Mouse (Mus musculus) macrophage (primary cell): Measurements from ENCODE around the gene Kcna7. TPM values are rescaled to one million over a fixed set of nuclear protein-coding genes. Genes with fewer than 3 reads are reported as not detected.
"Not testable (repeated sequence)": the region's sequence is repeated elsewhere in the genome, so short reads cannot be mapped to it uniquely, and the experiment has no call there.

ENCODE experiments used
- H3K27ac ChIP-seq: fragments of 350-480 bp; formaldehyde crosslinking; 2 replicates; pipeline ENCODE4 v1.9.0; 2021
- H3K36me3 ChIP-seq: fragments of 350-480 bp; formaldehyde crosslinking; 2 replicates; pipeline ENCODE4 v1.9.0; 2021; ENCODE audit errors: inconsistent target
- H3K4me3 ChIP-seq: fragments of 350-480 bp; formaldehyde crosslinking; 2 replicates; pipeline ENCODE4 v1.9.0; 2021; ENCODE audit errors: inconsistent target
- H3K79me2 ChIP-seq: fragments of 350-480 bp; formaldehyde crosslinking; 2 replicates; pipeline ENCODE4 v1.9.0; 2021; ENCODE audit errors: inconsistent target
- WGBS: methylation state at CpG from one replicate; pipeline ENCODE4 v1.1.7; 2026; ENCODE audit warnings: inconsistent platforms; ENCODE audit not compliant: missing documents; 5-methylcytosine and 5-hydroxymethylcytosine counted together
- polyA plus RNA-seq: library from polyadenylated mRNA; stranded (reverse); fragments of 250-400 nt; gene quantifications from 3 replicates; pipeline ENCODE4 v1.2.4, GENCODE M21; 2018; ENCODE audit warnings: inconsistent platforms

Gene Kcna7
- polyA plus RNA-seq, 1 experiment from 2014 or later, result not detected

DNA sequence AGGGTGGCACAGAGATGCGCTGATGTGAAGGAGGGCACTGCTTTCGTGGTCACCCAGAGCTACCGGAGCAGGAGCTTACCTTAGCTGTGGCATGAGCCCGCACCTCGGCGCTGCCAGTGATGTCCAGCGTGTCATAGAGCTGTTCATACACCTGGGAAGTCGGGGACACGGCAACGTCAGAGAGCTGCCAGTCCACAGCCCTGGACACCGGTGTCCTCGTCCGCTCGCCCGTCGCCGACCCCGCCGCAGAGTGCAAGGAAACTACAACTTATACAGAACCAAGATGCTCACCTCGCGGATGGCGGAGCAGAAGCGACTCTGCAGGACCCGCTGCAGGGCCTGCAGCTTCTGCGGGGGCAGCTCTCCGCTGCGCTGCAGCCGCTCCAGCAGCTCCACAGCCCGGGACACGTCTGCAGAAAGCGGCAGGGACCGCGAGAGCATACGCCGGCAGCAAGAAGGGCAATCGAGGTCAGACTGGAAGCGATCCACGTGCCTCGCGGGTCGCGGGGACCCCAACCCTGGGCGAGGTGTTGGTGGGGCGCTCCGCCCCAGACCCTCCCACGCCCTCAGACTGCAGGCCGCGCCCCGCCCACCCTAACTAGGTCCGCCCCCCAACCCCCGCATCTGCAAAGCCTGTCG lies 35.5 kb upstream of the Kcna7 start:
- whole genome bisulfite sequencing, result 10% methylated on average over 52 of the region's 52 CpGs
- Histone ChIP-seq H3K79me2 (no peaks in the 10 kb centered on the region), H3K27ac (no peak overlapping the region), H3K36me3 (no peaks in the 10 kb centered on the region), H3K4me3 (no peak overlapping the region)

DNA sequence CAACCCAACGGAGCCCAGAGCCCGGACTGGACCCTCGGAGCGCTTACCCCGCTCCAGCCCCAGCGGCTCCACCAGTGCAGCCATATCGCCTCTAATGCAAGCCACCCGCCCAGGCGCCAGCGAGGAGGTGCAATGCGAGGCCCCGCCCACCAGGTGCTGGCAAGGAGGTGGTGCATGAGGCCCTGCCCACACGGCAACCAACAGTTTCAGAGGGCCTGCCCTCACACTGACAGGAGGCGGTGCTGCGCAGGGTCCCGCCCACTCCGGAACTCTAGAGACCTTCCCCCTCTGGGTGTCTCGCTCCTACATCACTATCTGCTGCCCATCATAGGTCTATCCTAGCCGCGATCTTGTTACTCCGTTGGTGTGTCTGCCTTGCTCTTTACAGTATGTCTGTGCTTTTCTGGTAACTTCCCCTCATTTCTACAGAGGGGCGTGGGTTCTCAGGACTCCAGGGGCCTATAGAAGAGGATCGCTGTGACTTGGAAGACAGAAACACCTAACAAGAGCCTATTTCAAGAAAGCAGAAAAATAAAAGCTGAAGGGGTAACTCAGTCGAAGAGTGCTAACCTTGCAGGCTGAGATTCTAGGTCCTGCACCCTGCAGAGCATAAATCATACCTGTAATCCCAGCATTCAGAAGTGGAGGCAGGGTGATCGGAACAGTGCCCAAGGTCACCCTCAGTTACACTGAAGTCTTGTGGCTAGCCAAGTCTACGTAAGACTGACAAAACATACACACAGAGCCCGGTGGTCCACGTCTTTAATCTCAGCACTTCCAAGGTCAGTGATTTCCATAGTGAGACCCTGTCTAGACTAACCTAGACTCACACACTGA lies 34.8 kb upstream of the Kcna7 start, which contains the start of gene Lin7b:
TSS of gene Lin7b (minus strand) at position 109 of the 837 bp plus-strand sequence.
- 15% methylated on average over 27 of the region's 28 CpGs for WGBS
- Histone ChIP-seq H3K36me3 (no peaks in the 10 kb centered on the region), H3K27ac (no peak within 1 kb of the TSS), H3K79me2 (no peaks in the 10 kb centered on the region), H3K4me3 (no peak within 1 kb of the TSS)

DNA sequence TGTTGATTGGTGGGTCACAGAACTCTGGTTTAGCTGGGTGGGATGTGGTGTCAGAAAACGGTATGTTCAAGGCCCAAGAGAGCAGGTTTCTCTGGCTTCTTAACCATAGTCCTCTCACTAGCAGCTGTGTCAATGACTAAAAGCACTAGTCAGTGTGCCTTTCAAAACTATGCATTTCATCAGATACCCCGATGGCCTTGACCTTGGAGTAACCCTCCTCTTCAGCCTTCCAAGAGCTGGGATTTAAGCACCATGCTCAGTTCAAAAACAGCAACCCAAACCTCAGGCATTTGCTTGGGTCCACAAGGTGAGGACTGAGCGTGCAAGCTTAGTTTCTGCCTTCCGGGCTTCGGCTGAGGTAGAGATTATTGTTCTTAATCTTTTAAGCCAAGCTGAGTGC lies 33.1 kb upstream of the Kcna7 start:
- H3K36me3 ChIP-seq, result peaks cover 14% of the 10 kb centered on the region
- no peak overlapping the region for H3K4me3 ChIP-seq
- no peak overlapping the region for H3K27ac ChIP-seq
- no peaks in the 10 kb centered on the region for H3K79me2 ChIP-seq
- WGBS, result 85% methylated on average over 5 of the region's 5 CpGs

DNA sequence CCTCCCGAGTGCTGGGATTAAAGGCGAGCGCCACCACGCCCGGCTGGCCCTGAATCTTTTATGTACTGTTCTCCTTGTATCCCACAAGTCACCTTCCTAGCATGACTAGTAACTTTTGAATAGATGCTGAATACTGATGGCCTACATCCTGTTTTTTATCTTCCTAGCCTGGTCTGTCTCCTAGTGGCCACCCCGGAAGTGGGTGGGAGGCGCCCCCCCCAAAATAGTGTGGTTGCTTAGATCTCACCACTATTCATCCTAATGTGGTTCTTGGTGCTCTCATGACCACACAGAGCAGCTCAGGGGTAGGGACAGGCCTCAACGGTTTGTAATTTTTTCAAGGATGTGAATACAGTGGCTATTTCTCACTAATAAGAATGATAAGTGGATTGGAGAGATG lies 30.8 kb upstream of the Kcna7 start:
- peaks cover 35% of the 10 kb centered on the region for H3K36me3 ChIP-seq
- H3K27ac ChIP-seq, result no peak overlapping the region
- 86% methylated on average over 8 of the region's 8 CpGs for WGBS
- H3K4me3 ChIP-seq, result no peak overlapping the region
- H3K79me2 ChIP-seq, result no peaks in the 10 kb centered on the region; the same call in 1 of the 2 replicates

DNA sequence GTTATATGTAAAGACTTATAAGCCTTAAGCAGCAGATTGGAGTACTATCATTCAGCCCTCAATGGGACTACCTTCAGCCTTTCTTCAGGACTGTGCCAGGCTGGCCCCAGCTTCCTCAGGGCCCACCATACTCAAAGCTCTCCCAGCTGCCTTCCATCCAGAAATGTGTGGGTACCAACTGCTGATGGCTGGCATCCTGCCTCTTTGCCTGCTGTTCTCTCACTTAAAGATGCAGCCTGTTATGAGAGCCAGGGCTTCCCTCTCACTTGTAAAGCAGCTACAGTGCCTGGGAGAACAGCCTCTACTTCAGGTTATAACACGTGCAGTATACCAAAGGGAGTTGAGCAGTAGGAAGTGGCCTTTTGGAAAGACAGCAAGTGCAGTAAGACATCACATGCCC lies 29.4 kb upstream of the Kcna7 start:
- no peak overlapping the region for H3K27ac ChIP-seq
- H3K79me2 ChIP-seq, result peaks cover 8% of the 10 kb centered on the region; the same call in 1 of the 2 replicates
- H3K4me3 ChIP-seq, result no peak overlapping the region
- WGBS, result 82% methylated on average over 1 of the region's 1 CpGs
- peaks cover 48% of the 10 kb centered on the region for H3K36me3 ChIP-seq

DNA sequence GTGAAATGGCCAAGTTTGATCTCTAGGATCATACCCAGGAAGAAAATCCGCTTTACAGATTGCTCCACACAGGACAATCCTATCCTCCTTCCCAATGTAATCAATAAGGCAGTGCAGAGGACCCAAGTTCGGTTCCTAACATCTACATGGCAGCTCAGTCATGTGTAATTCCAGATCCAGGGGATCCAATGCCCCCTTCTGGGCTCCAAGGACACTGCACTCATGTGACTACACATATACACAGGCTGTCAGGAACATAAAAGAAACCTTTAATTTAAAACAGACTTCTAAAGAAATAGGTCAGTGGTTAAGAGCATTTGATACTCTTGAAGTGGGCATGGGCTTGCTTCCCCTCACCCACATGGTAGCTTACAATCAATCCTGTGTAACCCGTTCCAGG lies 19.4 kb upstream of the Kcna7 start:
- Histone ChIP-seq H3K79me2 (peaks cover 86% of the 10 kb centered on the region), H3K27ac (no peak overlapping the region), H3K36me3 (peaks cover 78% of the 10 kb centered on the region), H3K4me3 (no peak overlapping the region)
- 100% methylated on average over 3 of the region's 3 CpGs for WGBS

DNA sequence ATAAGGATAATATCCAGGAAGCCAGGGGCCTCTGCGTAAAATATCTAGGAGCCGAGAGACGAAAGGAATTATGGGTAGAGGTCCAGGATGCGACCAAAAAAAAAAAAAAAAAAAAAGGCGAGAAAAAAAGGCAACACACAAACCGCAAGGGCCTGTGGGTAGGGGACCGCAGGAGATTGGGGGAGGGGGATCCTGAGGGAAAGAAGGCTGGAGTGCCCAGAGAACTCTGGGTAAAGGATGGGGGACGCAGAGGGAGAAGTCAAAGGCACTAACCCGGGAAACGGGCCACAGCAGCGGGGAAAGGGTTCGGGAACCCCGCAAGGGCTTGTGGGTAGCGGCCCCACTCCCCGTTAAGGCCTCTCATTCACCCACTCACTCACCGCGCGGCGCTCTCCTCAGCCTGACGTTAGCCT lies 10.3 kb upstream of the Kcna7 start:
- Histone ChIP-seq H3K79me2 (peaks cover 52% of the 10 kb centered on the region), H3K36me3 (peaks cover 18% of the 10 kb centered on the region; the same call in 1 of the 2 replicates), H3K27ac (peak overlapping the region; percentile 86), H3K4me3 (peak overlapping the region; percentile 92)
- under 1% methylated on average over 18 of the region's 20 CpGs for WGBS

DNA sequence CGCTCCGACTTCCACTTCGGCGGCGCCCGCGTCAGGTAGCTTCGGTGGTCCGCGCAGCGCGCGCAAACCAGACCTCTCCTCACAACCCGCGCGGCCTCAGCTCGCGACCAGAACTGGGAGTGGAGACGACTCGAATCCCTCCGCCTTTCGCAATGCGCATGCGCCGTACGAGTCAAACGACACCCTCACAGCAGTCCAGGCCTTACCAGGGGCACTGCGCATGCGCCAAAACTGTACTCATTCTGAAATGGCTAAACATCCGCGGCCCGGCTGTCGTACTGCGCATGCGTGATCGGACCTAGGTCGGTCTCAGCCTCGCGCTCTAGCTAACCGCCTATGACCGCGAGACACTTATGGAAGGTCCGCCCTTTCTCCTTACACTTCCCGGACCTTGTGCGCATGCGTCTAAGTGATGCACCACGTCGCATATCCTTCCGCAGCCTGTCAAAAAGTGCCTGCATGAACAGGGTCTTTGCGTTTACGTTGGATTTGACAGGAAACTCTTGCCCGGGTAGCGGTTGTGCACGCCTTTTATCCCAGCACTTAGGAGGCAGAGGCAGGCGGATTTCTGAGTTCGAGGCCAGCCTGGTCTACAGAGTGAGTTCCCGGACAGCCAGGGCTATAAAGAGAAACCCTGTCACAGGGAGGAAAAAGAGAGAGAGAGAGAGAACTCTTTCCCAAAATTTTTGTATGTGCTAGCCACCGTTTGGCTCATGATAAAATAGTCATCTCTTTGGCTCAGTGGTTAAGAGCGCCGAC lies 9.7 kb upstream of the Kcna7 start, which contains the start of gene Snrnp70:
TSS of gene Snrnp70 (minus strand) at position 165 of the 759 bp plus-strand sequence.
- H3K4me3 ChIP-seq, result peak within 1 kb of the TSS; percentile 92
- peaks cover 46% of the 10 kb centered on the region for H3K79me2 ChIP-seq
- WGBS, result under 1% methylated on average over 60 of the region's 60 CpGs
- H3K36me3 ChIP-seq, result peaks cover 13% of the 10 kb centered on the region; the same call in 1 of the 2 replicates
- H3K27ac ChIP-seq, result peak within 1 kb of the TSS; percentile 86

DNA sequence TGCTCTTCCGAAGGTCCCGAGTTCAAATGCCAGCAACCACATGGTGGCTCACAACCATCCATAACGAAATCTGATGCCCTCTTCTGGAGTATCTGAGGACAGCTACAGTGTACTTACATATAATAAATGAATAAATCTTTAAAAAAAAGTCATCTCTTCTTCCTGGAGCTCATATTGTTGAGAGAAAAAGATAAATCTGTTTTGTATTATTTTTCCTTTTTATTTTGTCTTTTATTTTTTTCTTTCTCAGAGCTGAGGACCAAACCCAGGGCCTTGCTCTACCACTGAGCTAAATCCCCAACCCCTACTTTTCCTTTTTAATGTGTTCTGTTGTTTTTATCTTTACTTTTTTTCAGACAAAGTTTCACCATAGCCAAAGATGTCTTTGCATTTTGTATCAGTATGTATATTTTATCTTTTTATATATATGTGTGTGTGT lies 9.1 kb upstream of the Kcna7 start:
- H3K27ac ChIP-seq, result peak overlapping the region; percentile 76
- 4% methylated on average over 2 of the region's 3 CpGs for WGBS
- not testable (repeated sequence) for H3K36me3 ChIP-seq

DNA sequence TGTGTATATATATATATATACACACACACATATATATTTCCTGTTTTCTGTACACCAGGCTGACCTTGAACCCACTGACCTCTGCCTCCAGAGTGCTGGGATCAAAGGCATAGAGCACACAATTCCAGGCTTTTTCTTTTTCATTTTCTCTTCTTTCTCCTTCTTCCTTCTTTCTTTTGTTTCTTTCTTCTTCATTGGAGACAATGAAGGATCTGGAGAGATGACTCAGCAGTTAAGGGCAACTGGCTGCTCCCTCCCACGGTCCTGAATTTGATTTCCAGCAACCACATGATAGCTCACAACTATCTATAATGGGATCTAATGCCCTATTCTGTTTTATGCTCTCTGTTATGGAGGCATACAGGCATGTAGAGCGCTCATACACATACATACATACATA lies 8.7 kb upstream of the Kcna7 start:
- Histone ChIP-seq H3K36me3 (peaks cover 8% of the 10 kb centered on the region; the same call in 1 of the 2 replicates), H3K4me3 (no peak overlapping the region), H3K27ac (no peak overlapping the region), H3K79me2 (peaks cover 35% of the 10 kb centered on the region)
- 50% methylated on average over 2 of the region's 2 CpGs for WGBS

More for the DNA sequence above, 9.1 kb upstream of the Kcna7 start:
- Histone ChIP-seq H3K79me2 (peaks cover 40% of the 10 kb centered on the region), H3K4me3 (peak overlapping the region; percentile 92)

DNA sequence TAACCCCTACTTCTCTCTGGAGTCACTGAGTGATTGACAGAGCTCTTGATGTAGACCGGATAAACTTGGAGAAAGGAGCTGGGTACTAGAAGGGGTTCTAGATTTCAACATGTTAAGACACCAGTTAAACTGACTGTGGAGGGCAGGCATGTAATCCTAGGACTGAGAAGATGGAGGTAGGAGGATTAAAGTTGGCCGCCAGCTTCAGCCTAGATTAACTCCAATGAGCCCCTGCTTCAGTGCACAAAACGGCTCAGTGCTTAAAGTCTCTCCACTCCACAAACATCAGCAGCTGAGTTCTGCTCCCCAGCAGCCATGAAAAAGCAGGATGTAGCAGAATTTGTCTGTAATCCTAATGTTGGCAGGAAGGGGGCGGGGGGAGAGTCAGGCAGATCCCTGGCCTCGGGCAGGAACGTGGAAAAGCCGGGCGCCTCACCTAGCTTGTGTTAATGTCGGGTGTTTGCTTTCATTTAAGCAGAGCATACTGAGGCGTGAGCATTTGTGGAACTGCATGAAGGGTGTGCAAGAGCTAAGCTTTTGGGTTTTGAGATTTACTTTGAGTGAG lies 3.9 kb upstream of the Kcna7 start:
- H3K36me3 ChIP-seq, result no peaks in the 10 kb centered on the region
- no peaks in the 10 kb centered on the region for H3K79me2 ChIP-seq
- H3K27ac ChIP-seq, result no peak overlapping the region
- H3K4me3 ChIP-seq, result no peak overlapping the region
- WGBS, result 88% methylated on average over 10 of the region's 10 CpGs

DNA sequence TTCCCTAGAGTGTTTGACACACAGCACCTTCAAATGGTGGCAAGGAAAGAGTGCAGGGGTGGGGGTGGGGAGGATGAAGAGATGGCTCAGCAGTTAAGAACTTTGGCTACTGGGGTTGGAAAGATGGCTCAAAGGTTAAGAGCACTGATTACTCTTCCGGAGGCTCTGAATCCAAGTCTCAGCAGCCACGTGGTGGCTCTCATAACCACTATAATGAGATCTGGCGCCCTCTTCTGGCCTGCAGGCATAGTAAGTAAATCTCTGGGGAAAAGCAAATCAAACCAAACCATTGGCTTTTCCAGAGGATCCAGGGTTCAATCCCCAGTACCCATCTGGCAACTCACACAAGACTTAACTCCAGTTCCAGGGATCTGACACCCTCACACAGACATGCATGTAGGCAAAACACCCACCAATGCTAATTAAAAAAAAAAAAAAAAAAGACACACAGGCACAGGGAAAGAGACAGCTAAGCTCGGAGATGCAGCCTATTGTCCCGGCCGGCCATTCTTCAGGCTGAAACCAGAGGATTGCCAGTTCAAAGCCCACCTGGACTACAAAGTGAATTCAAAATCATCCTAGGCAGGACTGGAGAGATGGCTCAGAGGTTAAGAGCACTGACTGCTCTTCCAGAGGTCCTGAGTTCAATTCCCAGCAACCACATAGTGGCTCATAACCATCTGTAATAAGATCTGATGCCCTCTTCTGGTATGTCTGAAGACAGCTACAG lies 1.8 kb upstream of the Kcna7 start:
- Histone ChIP-seq H3K4me3 (no peak overlapping the region), H3K27ac (no peak overlapping the region), H3K79me2 (no peaks in the 10 kb centered on the region), H3K36me3 (no peaks in the 10 kb centered on the region)
- WGBS, result 39% methylated on average over 6 of the region's 6 CpGs

DNA sequence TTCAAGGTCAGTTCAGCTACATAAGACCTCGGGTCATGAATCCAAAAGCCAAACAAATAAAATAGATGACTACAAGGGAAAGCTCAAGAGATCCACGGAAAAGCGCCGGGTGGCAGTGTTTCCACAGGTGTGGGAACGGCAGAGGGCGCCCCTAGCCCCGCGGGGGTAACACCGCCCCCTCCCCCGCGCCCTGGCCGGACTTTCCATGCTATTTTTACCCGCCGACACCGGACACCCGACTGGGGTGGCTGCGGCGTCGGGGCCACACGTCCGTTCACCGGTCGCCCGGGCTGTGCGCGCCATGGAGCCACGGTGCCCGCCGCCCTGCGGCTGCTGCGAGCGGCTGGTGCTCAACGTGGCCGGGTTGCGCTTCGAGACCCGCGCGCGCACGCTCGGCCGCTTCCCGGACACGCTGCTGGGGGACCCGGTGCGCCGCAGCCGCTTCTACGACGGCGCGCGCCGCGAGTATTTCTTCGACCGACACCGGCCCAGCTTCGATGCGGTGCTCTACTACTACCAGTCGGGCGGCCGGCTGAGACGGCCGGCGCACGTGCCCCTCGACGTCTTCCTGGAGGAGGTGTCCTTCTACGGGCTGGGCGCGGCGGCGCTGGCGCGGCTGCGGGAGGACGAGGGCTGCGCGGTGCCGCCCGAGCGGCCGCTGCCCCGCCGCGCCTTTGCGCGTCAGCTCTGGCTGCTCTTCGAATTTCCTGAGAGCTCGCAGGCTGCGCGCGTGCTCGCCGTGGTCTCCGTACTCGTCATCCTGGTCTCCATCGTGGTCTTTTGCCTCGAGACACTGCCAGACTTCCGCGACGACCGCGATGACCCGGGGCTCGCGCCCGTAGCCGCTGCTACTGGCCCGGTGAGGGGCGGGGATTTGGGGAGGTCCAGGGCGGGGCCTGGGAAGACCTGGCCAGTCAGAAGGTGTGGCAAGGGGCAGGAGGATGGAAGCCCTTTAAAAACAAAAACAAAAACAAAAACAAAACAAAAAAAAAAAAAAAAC lies 1.0 kb downstream of the Kcna7 start:
- no peak overlapping the region for H3K4me3 ChIP-seq

More for the DNA sequence above, 1.0 kb downstream of the Kcna7 start:
- H3K27ac ChIP-seq, result no peak overlapping the region
- H3K36me3 ChIP-seq, result no peaks in the 10 kb centered on the region
- H3K79me2 ChIP-seq, result no peaks in the 10 kb centered on the region
- 1% methylated on average over 104 of the region's 114 CpGs for WGBS
